Mouse (Mus musculus) thymus, postnatal 25 days (tissue): ENCODE data around the gene Prrx1.

Experiments
- DNase-seq: peaks from one replicate; pipeline ENCODE4 v3.0.0; 2022

Prrx1 gene

GRCm38 (mm10) chr1:163313101-163313773 lies at the start of gene Prrx1:
Gene Prrx1 (minus strand): TSS chr1:163313710.
- DNase-seq: no peak

DNA sequence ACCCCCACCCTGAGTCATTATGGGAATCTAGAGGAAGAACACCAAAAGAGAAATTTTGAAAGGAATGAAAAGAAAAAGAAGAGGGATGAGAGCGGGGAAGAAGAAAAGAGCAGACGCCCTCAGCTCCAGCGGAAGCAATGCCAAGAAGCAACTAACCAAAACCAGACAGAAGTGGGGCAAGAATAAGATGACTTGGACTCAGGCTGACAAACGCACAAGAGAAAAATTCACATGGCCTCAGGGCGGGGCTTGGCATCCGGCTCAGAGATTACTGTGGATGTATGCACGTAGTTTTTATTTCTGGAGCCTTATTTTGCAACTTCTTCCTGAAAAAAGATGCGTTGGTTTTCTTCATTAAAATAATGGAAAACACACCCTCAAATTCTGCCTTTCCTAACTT lies 48.7 kb upstream of the Prrx1 start:
- DNase-seq: no peak

- DNase-seq: no peak
Measured at GRCm38 (mm10) chr1:163361376-163361775, 47.9 kb upstream of the Prrx1 start.

DNA sequence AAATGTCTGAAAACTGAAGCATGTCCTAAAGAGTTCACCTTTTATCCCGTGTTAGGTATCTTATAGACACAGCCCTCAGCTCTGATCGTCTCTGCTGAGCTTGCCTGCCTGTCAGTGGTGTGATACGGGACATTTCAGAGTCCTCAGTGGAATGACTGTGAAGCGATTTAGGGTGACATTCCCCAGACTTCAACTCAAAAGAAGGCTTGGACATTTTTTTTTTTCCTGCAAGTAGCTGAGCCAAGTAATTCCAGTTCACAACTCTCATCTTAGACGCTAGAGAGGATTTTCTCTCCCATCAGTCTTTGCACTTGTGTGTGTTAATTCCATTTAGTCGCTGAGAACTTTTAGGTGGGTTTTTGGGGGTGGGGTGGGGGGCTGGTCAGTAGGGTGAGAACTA lies 47.3 kb upstream of the Prrx1 start:
- no peak for DNase-seq

GRCm38 (mm10) chr1:163359521-163359920 lies 46.0 kb upstream of the Prrx1 start:
- DNase-seq: no peak

DNA sequence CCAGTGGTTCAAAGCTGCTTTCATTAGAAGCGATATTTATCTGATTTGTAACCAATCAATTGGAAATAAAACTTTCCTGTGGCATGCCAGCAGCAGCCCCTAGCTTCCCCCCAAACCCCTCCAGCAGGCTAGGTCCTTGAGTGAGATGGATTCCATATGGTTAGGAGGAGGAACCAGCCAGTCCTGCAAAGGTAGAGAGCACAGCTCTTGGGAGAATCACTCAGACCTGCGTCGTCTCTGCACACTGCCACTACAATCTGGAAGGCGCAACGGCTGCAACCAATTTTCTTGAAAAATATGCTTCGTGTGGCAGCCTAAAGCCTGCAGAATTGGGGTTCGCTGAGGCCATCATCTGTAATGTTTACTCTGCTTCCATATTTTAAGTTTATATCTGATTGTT lies 44.7 kb upstream of the Prrx1 start:
- no peak for DNase-seq

- DNase-seq: no peak
Measured at GRCm38 (mm10) chr1:163357733-163358132, 44.2 kb upstream of the Prrx1 start.

GRCm38 (mm10) chr1:163356167-163356566 lies 42.7 kb upstream of the Prrx1 start:
- DNase-seq: no peak

DNA sequence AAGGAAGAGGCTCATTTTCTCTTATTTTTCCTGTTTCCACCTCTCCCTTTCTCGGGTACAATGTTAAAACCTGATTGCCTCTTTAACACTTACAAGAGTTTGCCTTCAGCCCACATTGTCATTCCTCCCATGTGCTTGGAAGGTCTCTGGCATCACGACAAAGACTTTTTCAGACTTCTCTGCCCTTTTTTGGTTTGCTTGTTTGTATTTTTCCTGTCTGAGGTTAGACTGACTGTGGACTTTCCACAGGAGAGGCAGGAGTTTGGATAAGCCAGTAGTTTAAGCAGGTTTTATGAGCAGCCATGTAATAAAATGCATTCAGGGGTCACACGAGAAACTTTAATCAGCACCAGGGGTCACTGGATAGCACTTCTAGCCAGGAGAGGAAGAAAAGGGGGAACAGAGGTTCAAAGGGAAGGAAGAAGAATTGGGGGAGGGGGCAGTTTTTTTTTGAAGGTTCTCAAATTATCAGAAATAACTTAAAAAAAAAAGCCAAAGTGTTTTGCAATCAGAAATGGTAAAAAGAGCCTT lies 42.2 kb upstream of the Prrx1 start:
- DNase-seq: no peak

DNA sequence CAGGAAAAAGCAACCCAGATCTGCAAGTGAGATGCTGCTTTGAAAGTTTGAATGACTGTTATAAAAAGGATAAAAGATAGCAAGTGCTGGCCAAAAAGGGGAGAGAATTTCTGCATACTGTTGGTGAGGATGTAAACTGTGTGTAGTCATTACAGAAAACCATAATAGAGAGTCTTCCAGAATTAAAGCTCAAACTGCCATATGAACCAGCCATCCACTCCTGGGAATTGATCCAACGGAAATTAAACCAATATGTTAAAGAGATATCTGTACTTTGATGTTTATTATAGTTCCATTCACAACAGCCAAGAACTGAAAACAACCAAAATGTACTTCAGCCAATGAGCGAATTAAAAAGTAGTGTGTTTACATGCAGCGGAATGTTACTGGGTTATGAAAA lies 37.5 kb upstream of the Prrx1 start:
- DNase-seq: no peak

- no peak for DNase-seq
Measured at GRCm38 (mm10) chr1:163345541-163345940, 32.0 kb upstream of the Prrx1 start.

GRCm38 (mm10) chr1:163344931-163345330 lies 31.4 kb upstream of the Prrx1 start:
- peak; percentile 1 for DNase-seq

- no peak for DNase-seq
Measured at GRCm38 (mm10) chr1:163339219-163339561, 25.7 kb upstream of the Prrx1 start.

GRCm38 (mm10) chr1:163338525-163339218 lies 25.2 kb upstream of the Prrx1 start:
- no peak for DNase-seq

DNA sequence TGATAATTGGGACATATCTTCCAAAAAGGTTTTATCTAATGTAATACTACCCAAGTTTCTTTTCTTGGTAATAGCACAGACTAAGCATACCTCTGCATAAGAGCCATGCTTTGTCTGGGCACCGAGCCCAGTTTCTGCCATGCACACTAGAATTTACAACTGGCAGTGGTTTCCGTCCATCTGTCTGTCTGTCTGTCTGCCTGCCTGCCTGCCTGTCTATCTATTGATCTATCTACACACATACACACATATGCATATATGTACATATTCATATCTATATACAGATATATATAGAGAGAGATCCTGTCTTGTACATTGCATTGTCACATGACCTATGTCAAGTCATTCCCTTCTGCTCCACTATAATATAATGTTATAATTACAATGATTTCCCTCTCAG lies 24.3 kb upstream of the Prrx1 start:
- no peak for DNase-seq

DNA sequence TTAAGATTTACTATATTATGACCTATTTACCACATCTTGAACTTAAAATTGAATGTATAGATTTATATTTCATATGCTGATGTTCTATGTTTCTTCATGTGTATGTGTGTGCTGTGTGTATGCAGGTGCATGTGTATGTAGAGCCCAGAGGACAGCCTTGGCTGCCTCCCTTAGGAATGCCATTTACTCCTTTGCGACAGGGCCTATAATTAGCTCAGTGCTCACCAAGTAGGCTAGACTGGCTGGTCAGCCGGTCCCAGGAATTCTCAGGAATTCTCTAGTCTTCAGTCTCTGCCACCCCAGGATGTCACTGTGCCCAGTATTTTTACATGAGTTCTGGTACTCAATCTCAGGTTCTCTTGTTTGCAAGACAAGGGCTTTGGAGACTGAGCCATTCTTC lies 13.8 kb upstream of the Prrx1 start:
- DNase-seq: no peak

DNA sequence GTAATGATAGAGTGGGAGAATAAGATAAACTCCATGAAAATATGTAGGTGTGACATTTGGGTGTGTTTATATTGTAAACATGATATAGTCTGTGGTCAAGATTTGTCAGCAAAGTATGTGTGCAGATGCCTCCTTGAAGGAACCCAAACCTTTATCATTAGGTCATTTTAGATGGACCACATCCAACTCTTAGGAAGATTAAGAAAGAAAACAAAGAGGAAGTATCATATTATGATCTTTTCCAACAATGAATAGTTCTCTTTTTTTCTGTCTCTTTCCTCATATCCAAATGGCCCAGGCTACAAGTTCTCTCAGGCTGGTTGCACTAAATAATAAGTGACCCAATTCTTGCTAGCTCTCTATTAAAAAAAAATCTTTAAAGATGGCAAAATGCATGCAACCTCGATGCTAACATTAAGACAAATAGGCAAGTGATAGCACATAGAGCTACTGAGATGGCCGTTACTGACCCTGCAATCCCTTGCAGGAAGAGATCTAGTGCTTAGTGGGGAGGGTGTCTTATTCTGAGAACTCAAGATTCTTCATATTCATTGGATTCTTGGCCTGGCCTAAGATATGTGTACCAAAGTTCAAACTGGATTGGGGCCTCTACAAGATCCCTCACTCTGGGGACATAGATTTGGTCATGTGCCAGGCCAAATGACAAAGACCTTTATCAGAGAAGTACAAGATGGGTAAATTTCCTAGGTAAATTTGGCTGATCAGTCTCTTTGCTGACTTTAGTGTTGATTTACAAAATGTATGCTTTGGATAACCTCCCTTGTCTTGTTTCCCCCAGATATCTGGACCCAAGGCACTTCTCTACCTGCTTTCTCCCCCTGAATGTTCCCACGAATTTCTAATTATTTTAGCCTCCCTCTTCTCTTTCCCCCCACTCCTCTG lies 6.4 kb upstream of the Prrx1 start:
- DNase-seq: no peak

DNA sequence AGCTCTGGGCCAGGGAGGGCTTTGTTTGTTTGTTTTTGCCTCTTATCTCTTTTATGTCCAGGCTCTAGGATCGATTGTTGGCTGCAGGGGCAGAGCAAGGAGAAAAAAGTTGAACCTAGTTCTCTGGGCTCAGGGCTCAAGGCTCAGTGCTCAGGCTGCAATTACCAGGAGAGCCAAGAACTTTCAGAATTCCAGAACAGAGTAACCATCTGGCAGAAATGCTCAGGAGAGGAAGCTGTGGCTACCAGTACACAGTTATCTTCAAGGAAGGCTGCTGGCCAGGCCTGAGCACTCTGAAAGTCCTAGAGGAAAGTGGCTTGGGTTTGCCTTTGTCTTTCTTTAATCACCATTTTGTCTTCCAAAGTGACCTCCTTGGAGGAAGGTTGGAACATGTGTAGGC lies 3.4 kb upstream of the Prrx1 start:
- DNase-seq: no peak

GRCm38 (mm10) chr1:163314829-163315301 lies 1.4 kb upstream of the Prrx1 start:
- no peak for DNase-seq

- DNase-seq: no peak
Measured at GRCm38 (mm10) chr1:163313921-163314725, 613 bp upstream of the Prrx1 start.

- DNase-seq: no peak
Measured at GRCm38 (mm10) chr1:163311861-163312811, 1.4 kb downstream of the Prrx1 start.
